In genomic region chr4:43431690-43432089, GRCm38 (mm10) we compare ENCODE assay signal across 9 mouse cellular contexts. TPM values are rescaled to one million over a fixed set of nuclear protein-coding genes. Genes with fewer than 3 reads are reported as not detected.
A peak's percentile ranks its signal among the peaks of the same experiment; 100 is the strongest.
DNase-seq lines count a peak whose midpoint lies in the region; ATAC-seq and TF ChIP-seq lines count a peak whose summit lies in the region.
"Had no signal": no experiment of that assay in that cellular context is flagged by ENCODE, and none has a peak within 500 bp of the region (broad histone marks: within the 10 kb centered on the region; RNA-seq: fewer than 3 reads in every experiment).

No protein-coding gene starts in this region.

- peak; percentile 95 for TF ChIP-seq CTCF in kidney, postnatal 0 days (IDR thresholded peaks at IDR 0.05; ENCODE audit: low read depth)
- TF ChIP-seq CTCF in stomach, postnatal 0 days (IDR thresholded peaks at IDR 0.05; ENCODE audit: low read depth), result peak; percentile 97

- peak; percentile 81 for DNase-seq in CD4-positive helper T cell, adult 2 months (ENCODE audit: low read depth, low spot score)
- DNase-seq in adrenal gland, postnatal 10 days, result peak; percentile 89
- DNase-seq in embryonic facial prominence, embryonic 10.5 days (ENCODE audit: low spot score), result peak; percentile 87
- peak; percentile 97 for DNase-seq in kidney, postnatal 0 days (ENCODE audit: low spot score)
- peak; percentile 57 for DNase-seq in liver, embryonic 13.5 days
- DNase-seq in neural tube, embryonic 11.5 days (ENCODE audit: low spot score), result peak; percentile 83
- DNase-seq in stomach, postnatal 0 days (ENCODE audit: low spot score), result peak; percentile 84

- H3K27me3 ChIP-seq in embryonic facial prominence, embryonic 10.5 days (replicated peaks; ENCODE audit: low read depth, poor library complexity, severe bottlenecking), result peaks cover 45% of the 10 kb centered on the region
- peaks cover 32% of the 10 kb centered on the region for H3K27me3 ChIP-seq in heart, embryonic 13.5 days (replicated peaks)
- no peaks in the 10 kb centered on the region for H3K27me3 ChIP-seq in kidney, postnatal 0 days (ENCODE audit: insufficient read depth, low read length)
- H3K27me3 ChIP-seq in liver, embryonic 13.5 days, result peaks cover 41% of the 10 kb centered on the region
- H3K27me3 ChIP-seq in neural tube, embryonic 11.5 days (ENCODE audit: control insufficient read depth, insufficient read depth, low read length), result peaks cover 22% of the 10 kb centered on the region
- no peaks in the 10 kb centered on the region for H3K27me3 ChIP-seq in stomach, postnatal 0 days (ENCODE audit: control insufficient read depth, insufficient read depth, low read length)

- peak overlapping the region; percentile 42 for H3K4me2 ChIP-seq in heart, embryonic 13.5 days
- H3K4me2 ChIP-seq in kidney, postnatal 0 days (ENCODE audit: low read length), result no peak overlapping the region
- no peak overlapping the region for H3K4me2 ChIP-seq in liver, embryonic 13.5 days
- no peak overlapping the region for H3K4me2 ChIP-seq in neural tube, embryonic 11.5 days (ENCODE audit: low read depth)
- H3K4me2 ChIP-seq in stomach, postnatal 0 days (replicated peaks; ENCODE audit: low read depth), result no peak overlapping the region

- peaks cover under 1% of the 10 kb centered on the region for H3K36me3 ChIP-seq in embryonic facial prominence, embryonic 10.5 days (replicated peaks)
- peaks cover 6% of the 10 kb centered on the region for H3K36me3 ChIP-seq in heart, embryonic 13.5 days
- H3K36me3 ChIP-seq in kidney, postnatal 0 days (ENCODE audit: insufficient read depth, low read length), result peaks cover 1% of the 10 kb centered on the region; the same call in 1 of the 2 replicates
- H3K36me3 ChIP-seq in liver, embryonic 13.5 days, result no peaks in the 10 kb centered on the region
- no peaks in the 10 kb centered on the region for H3K36me3 ChIP-seq in neural tube, embryonic 11.5 days (ENCODE audit: control insufficient read depth, insufficient read depth, low read length)
- H3K36me3 ChIP-seq in stomach, postnatal 0 days (ENCODE audit: control insufficient read depth, insufficient read depth, low read length), result peaks cover 4% of the 10 kb centered on the region; the same call in 1 of the 2 replicates

- H3K4me3 ChIP-seq in embryonic facial prominence, embryonic 10.5 days, result no peak overlapping the region
- no peak overlapping the region for H3K4me3 ChIP-seq in heart, embryonic 13.5 days
- no peak overlapping the region for H3K4me3 ChIP-seq in kidney, postnatal 0 days (replicated peaks; ENCODE audit: low read depth, low read length)
- H3K4me3 ChIP-seq in liver, embryonic 13.5 days (replicated peaks), result no peak overlapping the region
- H3K4me3 ChIP-seq in neural tube, embryonic 11.5 days (ENCODE audit: low read depth, low read length), result no peak overlapping the region
- H3K4me3 ChIP-seq in stomach, postnatal 0 days (ENCODE audit: low read depth, low read length), result no peak overlapping the region
- H3K4me3 ChIP-seq: erythroblast, embryonic 14.5 days had no signal

- no peak overlapping the region for H3K9ac ChIP-seq in heart, embryonic 13.5 days
- H3K9ac ChIP-seq in kidney, postnatal 0 days (ENCODE audit: low read depth, low read length), result no peak overlapping the region
- no peak overlapping the region for H3K9ac ChIP-seq in liver, embryonic 13.5 days
- no peak overlapping the region for H3K9ac ChIP-seq in neural tube, embryonic 11.5 days (ENCODE audit: low read length)
- no peak overlapping the region for H3K9ac ChIP-seq in stomach, postnatal 0 days (ENCODE audit: low read length)

- TF ChIP-seq EP300 in stomach, postnatal 0 days (optimal IDR thresholded peaks at IDR 0.05), result no peak

- no peaks in the 10 kb centered on the region for H3K9me3 ChIP-seq in embryonic facial prominence, embryonic 10.5 days
- H3K9me3 ChIP-seq in heart, embryonic 13.5 days, result no peaks in the 10 kb centered on the region
- no peaks in the 10 kb centered on the region for H3K9me3 ChIP-seq in kidney, postnatal 0 days (replicated peaks; ENCODE audit: low read length)
- no peaks in the 10 kb centered on the region for H3K9me3 ChIP-seq in liver, embryonic 13.5 days (replicated peaks)
- no peaks in the 10 kb centered on the region for H3K9me3 ChIP-seq in neural tube, embryonic 11.5 days (ENCODE audit: control insufficient read depth, low read length)
- H3K9me3 ChIP-seq in stomach, postnatal 0 days (ENCODE audit: control insufficient read depth, low read length), result no peaks in the 10 kb centered on the region

- H3K4me1 ChIP-seq in embryonic facial prominence, embryonic 10.5 days, result peaks cover 27% of the 10 kb centered on the region
- H3K4me1 ChIP-seq in heart, embryonic 13.5 days, result peaks cover 22% of the 10 kb centered on the region
- no peaks in the 10 kb centered on the region; the same call in 1 of the 2 replicates for H3K4me1 ChIP-seq in kidney, postnatal 0 days (replicated peaks; ENCODE audit: insufficient read depth, low read length)
- 0 out of 2 replicates have a peak, but pooled peaks cover 6% of the 10 kb centered on the region for H3K4me1 ChIP-seq in liver, embryonic 13.5 days (replicated peaks)
- H3K4me1 ChIP-seq in neural tube, embryonic 11.5 days (ENCODE audit: control insufficient read depth, insufficient read depth, low read length), result 0 out of 2 replicates have a peak, but pooled peaks cover 8% of the 10 kb centered on the region
- H3K4me1 ChIP-seq in stomach, postnatal 0 days (replicated peaks; ENCODE audit: control insufficient read depth, insufficient read depth), result no peaks in the 10 kb centered on the region; the same call in 1 of the 2 replicates

- no peak for ATAC-seq in heart, embryonic 13.5 days (ENCODE audit: extremely low read depth, insufficient number of reproducible peaks, low FRiP score, low TSS enrichment)
- 0 out of 2 replicates have a peak, but pooled peaks have one; percentile 35 for ATAC-seq in kidney, postnatal 0 days (replicated peaks; ENCODE audit: low FRiP score, low read depth)
- ATAC-seq in liver, embryonic 13.5 days (ENCODE audit: low read depth), result no peak
- no peak; the same call in 1 of the 2 replicates for ATAC-seq in neural tube, embryonic 11.5 days (ENCODE audit: insufficient read depth, low FRiP score, low TSS enrichment)
- ATAC-seq in stomach, postnatal 0 days (ENCODE audit: low FRiP score, low TSS enrichment), result peak; percentile 63

- WGBS in embryonic facial prominence, embryonic 10.5 days, result 4% methylated on average over 4 of the region's 4 CpGs
- 7% methylated on average over 4 of the region's 4 CpGs for WGBS in heart, embryonic 13.5 days
- 1% methylated on average over 4 of the region's 4 CpGs for WGBS in kidney, postnatal 0 days
- WGBS in liver, embryonic 13.5 days (ENCODE audit: insufficient replicate concordance), result 5% methylated on average over 4 of the region's 4 CpGs
- 5% methylated on average over 4 of the region's 4 CpGs for WGBS in neural tube, embryonic 11.5 days
- WGBS in stomach, postnatal 0 days, result 4% methylated on average over 4 of the region's 4 CpGs

- peak overlapping the region; percentile 58; the same call in 1 of the 2 replicates for H3K27ac ChIP-seq in embryonic facial prominence, embryonic 10.5 days (replicated peaks)
- H3K27ac ChIP-seq in heart, embryonic 13.5 days (replicated peaks), result peak overlapping the region; percentile 70
- H3K27ac ChIP-seq in kidney, postnatal 0 days, result no peak overlapping the region
- no peak overlapping the region for H3K27ac ChIP-seq in liver, embryonic 13.5 days
- no peak overlapping the region for H3K27ac ChIP-seq in neural tube, embryonic 11.5 days (ENCODE audit: low read depth, low read length)
- H3K27ac ChIP-seq in stomach, postnatal 0 days (replicated peaks), result no peak overlapping the region

RNA-seq across cellular contexts. Expression of gene Fam166b, which starts 2.8 kb away (rescaled TPM):
- under 1 TPM; 0.27 to 0.97 TPM for total RNA-seq in adrenal gland, postnatal 10 days (2021)
- 0.11 TPM in 1 of 2 replicates, not detected in the other for polyA plus RNA-seq in embryonic facial prominence, embryonic 10.5 days (2016; fragmentation: Nextera tagmentation; extraction: Ambion mirVana)
- polyA plus RNA-seq in heart, embryonic 13.5 days (2015; fragmentation: Nextera tagmentation; extraction: Ambion mirVana), result 0.11 TPM in 1 of 2 replicates, not detected in the other
- polyA plus RNA-seq in kidney, postnatal 0 days (2015; fragmentation: Nextera tagmentation; extraction: Ambion mirVana), result 0.33 and 0.59 TPM in 2 replicates
- not detected in 2 replicates for polyA plus RNA-seq in liver, embryonic 13.5 days (2015; fragmentation: Nextera tagmentation; extraction: Ambion mirVana)
- polyA plus RNA-seq in neural tube, embryonic 11.5 days (2014; fragmentation: Nextera tagmentation; extraction: Ambion mirVana), result 0.20 TPM in 1 of 2 replicates, not detected in the other
- 0.12 and 0.27 TPM in 2 replicates for polyA plus RNA-seq in stomach, postnatal 0 days (2015; fragmentation: Nextera tagmentation; extraction: Ambion mirVana)

RNA-seq across cellular contexts. Expression of gene Tesk1, which starts 10.0 kb away (rescaled TPM):
- total RNA-seq in adrenal gland, postnatal 10 days (2021), result 10 to 100 TPM; 55.3 to 58.2 TPM
- 6.9 and 9.2 TPM in 2 replicates for polyA plus RNA-seq in embryonic facial prominence, embryonic 10.5 days (2016; fragmentation: Nextera tagmentation; extraction: Ambion mirVana)
- 3.8 and 4.0 TPM in 2 replicates for polyA plus RNA-seq in heart, embryonic 13.5 days (2015; fragmentation: Nextera tagmentation; extraction: Ambion mirVana)
- 7.8 and 9.1 TPM in 2 replicates for polyA plus RNA-seq in kidney, postnatal 0 days (2015; fragmentation: Nextera tagmentation; extraction: Ambion mirVana)
- polyA plus RNA-seq in liver, embryonic 13.5 days (2015; fragmentation: Nextera tagmentation; extraction: Ambion mirVana), result 0.95 and 0.98 TPM in 2 replicates
- 8.6 and 9.5 TPM in 2 replicates for polyA plus RNA-seq in neural tube, embryonic 11.5 days (2014; fragmentation: Nextera tagmentation; extraction: Ambion mirVana)
- polyA plus RNA-seq in stomach, postnatal 0 days (2015; fragmentation: Nextera tagmentation; extraction: Ambion mirVana), result 4.7 TPM in 2 replicates

RNA-seq across cellular contexts. Expression of gene Cd72, which starts 22.7 kb away (rescaled TPM):
- total RNA-seq in adrenal gland, postnatal 10 days (2021), result 1 to 10 TPM; 1.9 to 3.2 TPM
- polyA plus RNA-seq in embryonic facial prominence, embryonic 10.5 days (2016; fragmentation: Nextera tagmentation; extraction: Ambion mirVana), result 2.3 TPM in 2 replicates
- 1.9 and 2.6 TPM in 2 replicates for polyA plus RNA-seq in heart, embryonic 13.5 days (2015; fragmentation: Nextera tagmentation; extraction: Ambion mirVana)
- polyA plus RNA-seq in kidney, postnatal 0 days (2015; fragmentation: Nextera tagmentation; extraction: Ambion mirVana), result 2.9 and 5.0 TPM in 2 replicates
- polyA plus RNA-seq in liver, embryonic 13.5 days (2015; fragmentation: Nextera tagmentation; extraction: Ambion mirVana), result 0.48 and 0.70 TPM in 2 replicates
- 2.1 and 2.8 TPM in 2 replicates for polyA plus RNA-seq in neural tube, embryonic 11.5 days (2014; fragmentation: Nextera tagmentation; extraction: Ambion mirVana)
- 2.8 and 3.2 TPM in 2 replicates for polyA plus RNA-seq in stomach, postnatal 0 days (2015; fragmentation: Nextera tagmentation; extraction: Ambion mirVana)

RNA-seq across cellular contexts. Expression of gene Rusc2, which starts 49.9 kb away (rescaled TPM):
- 10 to 100 TPM; 29.9 to 32.1 TPM for total RNA-seq in adrenal gland, postnatal 10 days (2021)
- polyA plus RNA-seq in embryonic facial prominence, embryonic 10.5 days (2016; fragmentation: Nextera tagmentation; extraction: Ambion mirVana), result 9.5 and 10.9 TPM in 2 replicates
- polyA plus RNA-seq in heart, embryonic 13.5 days (2015; fragmentation: Nextera tagmentation; extraction: Ambion mirVana), result 9.9 and 13.9 TPM in 2 replicates
- polyA plus RNA-seq in kidney, postnatal 0 days (2015; fragmentation: Nextera tagmentation; extraction: Ambion mirVana), result 9.6 and 9.7 TPM in 2 replicates
- polyA plus RNA-seq in liver, embryonic 13.5 days (2015; fragmentation: Nextera tagmentation; extraction: Ambion mirVana), result 0.75 and 0.82 TPM in 2 replicates
- 17.9 and 20.0 TPM in 2 replicates for polyA plus RNA-seq in neural tube, embryonic 11.5 days (2014; fragmentation: Nextera tagmentation; extraction: Ambion mirVana)
- polyA plus RNA-seq in stomach, postnatal 0 days (2015; fragmentation: Nextera tagmentation; extraction: Ambion mirVana), result 10.7 and 11.5 TPM in 2 replicates

RNA-seq across cellular contexts. Expression of gene Sit1, which starts 51.8 kb away (rescaled TPM):
- total RNA-seq in adrenal gland, postnatal 10 days (2021), result under 1 TPM; 0.51 to 0.64 TPM
- not detected in 2 replicates for polyA plus RNA-seq in embryonic facial prominence, embryonic 10.5 days (2016; fragmentation: Nextera tagmentation; extraction: Ambion mirVana)
- not detected in 2 replicates for polyA plus RNA-seq in heart, embryonic 13.5 days (2015; fragmentation: Nextera tagmentation; extraction: Ambion mirVana)
- not detected in 2 replicates for polyA plus RNA-seq in kidney, postnatal 0 days (2015; fragmentation: Nextera tagmentation; extraction: Ambion mirVana)
- polyA plus RNA-seq in liver, embryonic 13.5 days (2015; fragmentation: Nextera tagmentation; extraction: Ambion mirVana), result not detected in 2 replicates
- not detected in 2 replicates for polyA plus RNA-seq in neural tube, embryonic 11.5 days (2014; fragmentation: Nextera tagmentation; extraction: Ambion mirVana)
- not detected in 2 replicates for polyA plus RNA-seq in stomach, postnatal 0 days (2015; fragmentation: Nextera tagmentation; extraction: Ambion mirVana)
- polyA plus RNA-seq: erythroblast, embryonic 14.5 days had no signal

Comparison
In these comparisons a context has a peak if more than half of its experiments do, and no peak if none do; other contexts are left out.
1. H3K27ac ChIP-seq: peak in embryonic facial prominence, embryonic 10.5 days (single experiment) and heart, embryonic 13.5 days (single experiment); none in kidney, postnatal 0 days (single experiment), liver, embryonic 13.5 days (single experiment), neural tube, embryonic 11.5 days (single experiment) and stomach, postnatal 0 days (single experiment).
2. ATAC-seq: peak in kidney, postnatal 0 days (single experiment) and stomach, postnatal 0 days (single experiment); none in heart, embryonic 13.5 days (single experiment), liver, embryonic 13.5 days (single experiment) and neural tube, embryonic 11.5 days (single experiment).
3. Peak in every context shown above with its lines, with median percentiles within 50 percentile points of each other: DNase-seq.